Mouse (Mus musculus): ENCODE measurements around the gene Capn12.
A peak's percentile ranks its signal among the peaks of the same experiment; 100 is the strongest.

Capn12 gene

DNA sequence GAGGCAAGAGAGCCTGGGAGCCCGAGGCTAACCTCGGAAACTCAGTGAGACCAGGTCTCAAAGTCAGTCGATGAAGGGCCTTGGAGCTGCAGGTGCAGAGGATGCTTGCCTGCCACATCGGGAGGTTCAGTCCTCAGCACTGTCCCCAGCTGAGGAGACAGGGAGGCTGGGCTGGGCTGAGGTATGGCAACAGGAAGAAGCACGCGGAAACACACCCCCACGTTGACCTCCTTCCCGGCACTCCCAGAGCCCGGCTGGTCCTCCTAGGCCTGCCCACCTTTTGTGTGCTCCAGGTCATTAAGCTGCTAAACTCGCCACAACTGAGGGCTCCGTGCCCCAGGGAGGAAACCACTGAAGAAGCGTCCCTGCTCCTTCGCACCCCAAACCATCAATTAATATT lies at the start of gene Capn12:
Capn12 (plus strand) TSS at position 224 of the 400 bp plus-strand sequence.
- DNase-seq, result no peak

DNA sequence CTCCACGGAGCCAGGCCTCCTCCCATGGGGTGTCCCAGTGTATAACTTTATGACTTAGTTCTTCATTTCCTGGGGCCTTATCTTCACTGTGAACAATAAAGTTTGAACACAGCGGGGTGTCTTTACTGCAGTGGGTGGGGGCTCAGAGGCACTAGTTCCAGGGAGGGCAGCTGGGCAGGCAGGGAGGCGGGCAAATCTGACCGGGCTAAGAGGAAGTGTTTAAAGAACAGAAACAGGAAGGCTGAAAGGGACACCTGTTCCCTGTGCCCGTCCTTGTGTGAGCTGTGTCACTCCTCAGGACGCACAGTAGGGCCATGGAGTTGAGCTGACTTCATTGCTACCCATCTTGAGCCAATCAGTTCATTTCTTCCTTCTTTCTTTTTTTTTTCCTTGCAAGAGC lies 49.1 kb upstream of the Capn12 start:
- DNase-seq, result no peak

- no peak for DNase-seq
Observed at GRCm38 (mm10) chr7:28833723-28834347, 47.4 kb upstream of the Capn12 start, which contains the start of gene Lgals4. Gene Lgals4 (plus strand): TSS chr7:28833854.

GRCm38 (mm10) chr7:28836936-28837335 lies 44.3 kb upstream of the Capn12 start:
- no peak for DNase-seq

- no peak for DNase-seq
Observed at GRCm38 (mm10) chr7:28838331-28838730, 42.9 kb upstream of the Capn12 start.

- DNase-seq, result no peak
Observed at GRCm38 (mm10) chr7:28847273-28847672, 33.9 kb upstream of the Capn12 start.

DNA sequence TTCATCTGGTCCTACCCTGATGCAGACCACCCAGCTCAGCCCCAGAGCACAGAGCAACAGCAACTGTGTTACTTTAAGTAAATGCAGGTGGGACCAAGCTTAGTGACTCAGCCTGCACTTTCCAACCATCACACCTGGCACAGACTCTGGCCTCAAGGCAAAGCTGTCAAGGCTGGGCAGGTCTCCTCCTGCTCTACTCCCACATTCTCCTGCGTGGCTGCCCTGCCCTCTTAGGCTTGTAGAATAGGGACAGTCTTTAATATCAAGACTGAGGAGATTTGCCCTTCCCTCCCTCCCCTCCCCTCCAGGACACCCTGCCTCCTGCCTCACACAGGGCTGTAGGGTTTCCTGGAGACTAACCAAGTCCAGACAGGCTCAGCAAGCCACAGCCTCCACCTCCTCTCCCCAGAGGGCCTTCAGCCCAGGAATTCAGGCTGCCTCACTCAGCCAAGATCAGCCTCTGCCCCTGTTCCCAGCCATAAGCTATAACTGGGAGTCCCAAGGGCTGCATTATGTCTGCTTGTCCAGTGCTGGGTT lies 31.5 kb upstream of the Capn12 start:
- DNase-seq, result no peak

DNA sequence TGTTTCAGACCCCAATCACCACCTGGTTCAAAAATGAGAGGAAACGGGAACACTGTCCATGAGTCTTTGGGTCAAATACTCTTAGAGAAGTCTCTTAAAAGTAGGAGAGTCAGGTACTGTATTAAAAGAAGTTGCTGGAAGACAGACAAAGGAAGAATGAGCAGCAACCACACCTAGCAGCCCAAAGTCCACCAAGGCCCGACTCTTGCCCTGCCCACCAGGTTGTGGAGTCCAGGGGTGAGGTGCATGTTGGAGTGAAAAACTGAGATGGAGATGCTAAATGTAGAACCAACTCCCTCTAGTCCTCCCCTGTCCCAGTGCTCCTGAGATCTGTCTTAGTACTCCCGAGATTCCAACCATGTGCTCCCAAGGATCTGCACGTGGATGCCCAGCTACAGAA lies 30.6 kb upstream of the Capn12 start:
- no peak for DNase-seq

- DNase-seq, result no peak
Observed at GRCm38 (mm10) chr7:28859953-28860352, 21.3 kb upstream of the Capn12 start.

DNA sequence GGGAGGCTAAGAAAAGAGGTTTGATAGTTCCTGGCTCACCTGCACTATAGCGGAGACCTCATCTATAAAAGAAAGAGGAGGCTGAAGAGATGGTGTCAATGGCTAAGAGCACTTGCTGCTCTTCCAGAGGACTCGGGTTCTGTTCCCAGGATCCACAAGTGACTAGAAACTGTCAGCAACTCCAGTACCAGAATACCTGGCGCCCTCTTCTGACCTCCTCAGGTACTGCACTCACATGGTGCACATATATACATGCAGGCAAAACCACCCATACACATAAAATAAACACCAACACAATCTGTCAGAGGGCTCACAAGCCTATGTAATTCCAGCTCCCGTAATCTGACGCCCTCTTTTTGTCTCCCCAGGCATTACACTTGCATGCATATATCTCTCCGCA lies 20.3 kb upstream of the Capn12 start:
- no peak for DNase-seq

GRCm38 (mm10) chr7:28862817-28863499 lies 18.3 kb upstream of the Capn12 start:
- DNase-seq, result no peak

DNA sequence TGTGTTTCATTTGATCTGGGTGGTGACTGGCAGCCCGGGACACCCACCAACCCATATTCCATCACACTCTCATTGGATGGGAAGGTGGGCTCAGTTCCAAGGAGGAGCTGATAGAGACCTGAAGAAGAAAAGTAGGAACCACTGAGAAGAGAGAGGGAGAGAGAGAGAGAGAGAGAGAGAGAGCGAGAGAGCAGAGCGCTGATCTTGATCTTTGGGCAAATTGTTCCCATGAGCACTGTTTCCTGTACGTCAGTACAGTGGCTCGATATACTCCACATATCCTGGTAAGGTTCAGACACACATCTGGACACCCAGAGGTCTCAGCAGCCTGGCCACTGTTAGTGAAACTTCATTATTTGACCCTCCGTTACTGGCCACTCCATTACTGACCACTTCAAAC lies 17.7 kb upstream of the Capn12 start, which contains the start of gene Lgals7:
Lgals7 (plus strand) TSS at position 314 of the 400 bp plus-strand sequence.
- no peak for DNase-seq

- DNase-seq, result no peak
Observed at GRCm38 (mm10) chr7:28864288-28864750, 16.9 kb upstream of the Capn12 start.

GRCm38 (mm10) chr7:28865481-28866300 lies 15.5 kb upstream of the Capn12 start:
- no peak for DNase-seq

DNA sequence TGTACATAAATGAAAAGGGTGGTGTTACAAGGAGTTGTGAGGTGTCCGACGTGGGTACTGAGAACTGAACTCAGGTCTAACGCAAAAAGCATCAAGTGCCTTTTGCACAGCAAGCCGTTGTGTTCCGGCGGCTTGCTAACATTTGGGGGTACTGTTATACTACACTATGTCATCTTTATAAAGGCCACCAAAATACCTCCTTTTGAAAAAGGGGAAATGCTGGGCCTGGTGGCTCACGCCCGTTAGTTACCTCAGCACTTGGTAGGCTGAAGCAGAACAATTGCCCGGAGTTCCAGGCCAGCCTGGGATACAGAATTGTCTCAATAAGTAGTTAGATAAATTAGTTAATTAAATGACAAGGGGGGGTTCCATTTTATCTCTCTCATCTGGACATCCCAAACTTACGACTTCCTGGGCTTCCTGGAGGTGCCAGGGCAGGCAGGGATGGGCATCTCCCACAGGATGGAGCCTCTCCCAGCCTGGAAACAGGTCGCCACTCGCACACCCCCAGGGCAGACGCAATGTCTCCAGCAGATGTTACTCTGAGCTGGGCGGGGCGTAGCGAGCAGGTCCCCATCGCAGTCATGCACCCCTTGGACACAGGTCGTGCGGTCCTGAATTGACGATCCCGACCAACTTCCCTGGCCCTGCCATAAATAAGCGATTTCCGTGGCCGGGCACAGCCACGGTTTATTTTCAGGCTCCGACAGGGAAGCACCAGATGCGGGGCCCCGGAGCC lies 14.3 kb upstream of the Capn12 start:
- no peak for DNase-seq

DNA sequence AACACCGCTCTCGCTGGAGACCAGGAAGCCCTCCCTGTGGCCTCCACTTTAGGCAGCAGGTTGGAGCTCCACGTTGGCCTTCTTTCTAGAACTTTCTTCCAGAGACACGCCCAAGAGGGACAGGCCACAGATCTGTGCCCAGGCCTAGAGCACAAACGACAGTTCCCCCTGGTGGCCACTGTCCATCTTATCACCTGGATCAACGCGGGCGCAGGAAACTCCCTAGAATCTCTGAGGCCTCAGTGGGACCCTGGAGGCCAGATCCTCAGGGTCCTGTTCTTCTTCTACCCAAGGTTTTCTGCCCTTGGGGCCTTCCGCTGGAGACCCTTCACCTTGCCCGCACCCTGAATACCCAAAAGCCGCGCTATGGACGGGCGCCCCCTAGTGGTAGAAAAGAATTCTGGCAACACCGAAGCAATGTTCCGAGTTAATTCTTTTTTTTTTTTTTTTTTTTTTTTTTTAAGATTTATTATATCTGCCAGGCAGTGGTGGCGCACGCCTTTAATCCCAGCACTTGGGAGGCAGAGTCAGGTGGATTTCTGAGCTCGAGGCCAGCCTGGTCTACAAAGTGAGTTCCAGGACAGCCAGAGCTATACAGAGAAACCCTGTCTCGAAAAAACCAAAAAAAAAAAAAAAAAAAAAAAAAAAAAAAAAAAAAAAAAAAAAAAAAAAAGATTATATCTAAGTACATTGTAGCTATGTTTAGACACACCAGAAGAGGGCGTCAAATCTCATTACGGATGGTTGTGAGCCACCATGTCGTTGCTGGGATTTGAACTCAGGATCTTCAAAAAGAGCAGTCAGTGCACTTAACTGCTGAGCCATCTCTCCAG lies 13.5 kb upstream of the Capn12 start:
- peak; percentile 64 for DNase-seq

GRCm38 (mm10) chr7:28870901-28871664 lies 10.1 kb upstream of the Capn12 start:
- DNase-seq, result no peak

GRCm38 (mm10) chr7:28874565-28874964 lies 6.7 kb upstream of the Capn12 start:
- DNase-seq, result no peak

GRCm38 (mm10) chr7:28876099-28876498 lies 5.1 kb upstream of the Capn12 start:
- DNase-seq, result no peak

DNA sequence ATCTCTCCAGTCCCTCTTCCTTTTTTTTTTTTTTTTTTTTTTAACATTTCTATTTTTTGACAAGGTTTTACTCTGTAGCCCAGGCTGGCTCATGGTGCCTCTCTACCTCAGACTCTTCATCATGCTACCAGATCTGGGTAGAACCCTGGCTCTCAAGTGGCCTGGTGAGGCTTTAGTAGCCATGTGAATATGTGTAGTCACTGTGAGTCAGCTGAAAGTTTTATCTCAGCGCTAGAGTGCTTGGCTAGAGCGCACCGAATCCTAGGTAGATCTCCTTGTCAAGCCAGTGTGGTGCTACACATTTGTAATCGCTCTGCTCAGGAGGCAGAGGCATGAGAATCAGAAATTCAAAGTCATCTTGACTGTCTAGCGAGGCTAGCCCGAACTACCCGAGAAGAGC lies 4.1 kb upstream of the Capn12 start:
- DNase-seq, result no peak

- DNase-seq, result no peak
Observed at GRCm38 (mm10) chr7:28877856-28878255, 3.4 kb upstream of the Capn12 start.

Measured in cerebellum, adult 11-12 months (tissue).